Mouse (Mus musculus) E14TG2a.4 (cell line): ENCODE data around the gene Atp2a1.

Source experiments
- CTCF ChIP-seq: conservative IDR thresholded peaks from 2 replicates; pipeline ENCODE4 v1.5.1; 2014; ENCODE audit warnings: low read length
- NANOG ChIP-seq: IDR thresholded peaks from 2 replicates; pipeline ENCODE4 v1.6.1; 2014; ENCODE audit warnings: borderline replicate concordance, low read length, mixed read lengths
- POU5F1 ChIP-seq: IDR thresholded peaks from 2 replicates; pipeline ENCODE4 v1.6.1; 2014; ENCODE audit warnings: low read length, borderline replicate concordance

- TF ChIP-seq CTCF (no peak), POU5F1 (no peak), NANOG (no peak)
Observed at GRCm38 (mm10) chr7:126416615-126417014, 46.3 kb downstream of the Atp2a1 start.
